Mouse (Mus musculus): Measurements from ENCODE around the gene Phf20. TPM values are rescaled to one million over a fixed set of nuclear protein-coding genes. Genes with fewer than 3 reads are reported as not detected.

The Phf20 gene
- total RNA-seq, 1 experiment, result 44.1 TPM

GRCm38 (mm10) chr2:156202848-156203437 lies 6.7 kb downstream of the Phf20 start:
- Histone ChIP-seq H3K36me3 (ENCODE audit: control insufficient read depth, insufficient read depth, low read length, poor library complexity, severe bottlenecking) (peaks cover 8% of the 10 kb centered on the region), H3K4me1 (ENCODE audit: control insufficient read depth in 2 of 2, insufficient read depth in 2 of 2, low read length in 2 of 2, poor library complexity in 1 of 2) (peaks cover 10 to 14% of the 10 kb centered on the region in 2 experiments; a peak in 3 of 4 replicates), H3K27ac (ENCODE audit: insufficient read depth, low read depth, low read length, poor library complexity, severe bottlenecking) (peak overlapping the region; percentile 56; the same call in 1 of the 2 replicates), H3K9me3 (ENCODE audit: control insufficient read depth, insufficient read depth, low read depth, low read length) (no peaks in the 10 kb centered on the region), H3K9ac (ENCODE audit: insufficient read depth, low read depth, low read length, poor library complexity, severe bottlenecking) (peak overlapping the region; percentile 31; the same call in 1 of the 2 replicates), H3K4me3 (ENCODE audit: insufficient read depth in 1 of 2, low read depth in 1 of 2, low read length in 2 of 2, poor library complexity in 1 of 2, severe bottlenecking in 1 of 2) (no peak overlapping the region)
- no peak for TF ChIP-seq ZNF384 (IDR thresholded peaks at IDR 0.05; ENCODE audit: low read depth, low read length)
- no peak for TF ChIP-seq ZC3H11A (IDR thresholded peaks at IDR 0.05; ENCODE audit: borderline replicate concordance, low read depth, low read length)
- TF ChIP-seq HCFC1 (IDR thresholded peaks at IDR 0.05; ENCODE audit: borderline replicate concordance, insufficient read depth, low read length), result no peak
- TF ChIP-seq CHD2 (IDR thresholded peaks at IDR 0.05; ENCODE audit: low read depth, low read length), result no peak
- TF ChIP-seq MAFK (IDR thresholded peaks at IDR 0.05; ENCODE audit: insufficient read depth, low read depth, low read length), result no peak
- in situ Hi-C loops (cut with MboI; ENCODE audit: low sequenced_read_pairs in 2 of 2, unreplicated experiment in 2 of 2), result no loop called here
- no peak for DNase-seq (ENCODE audit: low read depth, low spot score)

GRCm38 (mm10) chr2:156203917-156204316 lies 7.7 kb downstream of the Phf20 start:
- no peak overlapping the region for H3K4me3 ChIP-seq (ENCODE audit: insufficient read depth in 1 of 2, low read depth in 1 of 2, low read length in 2 of 2, poor library complexity in 1 of 2, severe bottlenecking in 1 of 2)
- H3K4me1 ChIP-seq (ENCODE audit: control insufficient read depth in 2 of 2, insufficient read depth in 2 of 2, low read length in 2 of 2, poor library complexity in 1 of 2), result peaks cover 10 to 13% of the 10 kb centered on the region in 2 experiments; a peak in 3 of 4 replicates
- in situ Hi-C loops (cut with MboI; ENCODE audit: low sequenced_read_pairs in 2 of 2, unreplicated experiment in 2 of 2), result no loop called here
- no peak overlapping the region for H3K9ac ChIP-seq (ENCODE audit: insufficient read depth, low read depth, low read length, poor library complexity, severe bottlenecking)
- peaks cover 8% of the 10 kb centered on the region for H3K36me3 ChIP-seq (ENCODE audit: control insufficient read depth, insufficient read depth, low read length, poor library complexity, severe bottlenecking)
- no peak overlapping the region for H3K27ac ChIP-seq (ENCODE audit: insufficient read depth, low read depth, low read length, poor library complexity, severe bottlenecking)
- TF ChIP-seq ZNF384 (IDR thresholded peaks at IDR 0.05; ENCODE audit: low read depth, low read length) (no peak), HCFC1 (IDR thresholded peaks at IDR 0.05; ENCODE audit: borderline replicate concordance, insufficient read depth, low read length) (no peak), CHD2 (IDR thresholded peaks at IDR 0.05; ENCODE audit: low read depth, low read length) (no peak), ZC3H11A (IDR thresholded peaks at IDR 0.05; ENCODE audit: borderline replicate concordance, low read depth, low read length) (no peak), MAFK (IDR thresholded peaks at IDR 0.05; ENCODE audit: insufficient read depth, low read depth, low read length) (no peak)
- DNase-seq (ENCODE audit: low read depth, low spot score), result no peak
- H3K9me3 ChIP-seq (ENCODE audit: control insufficient read depth, insufficient read depth, low read depth, low read length), result no peaks in the 10 kb centered on the region

GRCm38 (mm10) chr2:156217786-156218185 lies 21.5 kb downstream of the Phf20 start:
- no peak for TF ChIP-seq CHD2 (IDR thresholded peaks at IDR 0.05; ENCODE audit: low read depth, low read length)
- TF ChIP-seq HCFC1 (IDR thresholded peaks at IDR 0.05; ENCODE audit: borderline replicate concordance, insufficient read depth, low read length), result no peak
- TF ChIP-seq MAFK (IDR thresholded peaks at IDR 0.05; ENCODE audit: insufficient read depth, low read depth, low read length), result no peak
- TF ChIP-seq ZC3H11A (IDR thresholded peaks at IDR 0.05; ENCODE audit: borderline replicate concordance, low read depth, low read length), result no peak
- no peak for TF ChIP-seq ZNF384 (IDR thresholded peaks at IDR 0.05; ENCODE audit: low read depth, low read length)
- H3K9me3 ChIP-seq (ENCODE audit: control insufficient read depth, insufficient read depth, low read depth, low read length), result no peaks in the 10 kb centered on the region
- no peak overlapping the region for H3K4me3 ChIP-seq (ENCODE audit: insufficient read depth in 1 of 2, low read depth in 1 of 2, low read length in 2 of 2, poor library complexity in 1 of 2, severe bottlenecking in 1 of 2)
- in situ Hi-C loops (cut with MboI; ENCODE audit: low sequenced_read_pairs in 2 of 2, unreplicated experiment in 2 of 2), result no loop called here
- H3K27ac ChIP-seq (ENCODE audit: insufficient read depth, low read depth, low read length, poor library complexity, severe bottlenecking), result no peak overlapping the region; the same call in 1 of the 2 replicates
- H3K9ac ChIP-seq (ENCODE audit: insufficient read depth, low read depth, low read length, poor library complexity, severe bottlenecking), result no peak overlapping the region
- peaks cover 5% of the 10 kb centered on the region for H3K36me3 ChIP-seq (ENCODE audit: control insufficient read depth, insufficient read depth, low read length, poor library complexity, severe bottlenecking)
- DNase-seq (ENCODE audit: low read depth, low spot score), result no peak
- H3K4me1 ChIP-seq (ENCODE audit: control insufficient read depth in 2 of 2, insufficient read depth in 2 of 2, low read length in 2 of 2, poor library complexity in 1 of 2), result peaks cover 5 to 7% of the 10 kb centered on the region in 2 experiments; a peak in 3 of 4 replicates

GRCm38 (mm10) chr2:156222100-156222499 lies 25.8 kb downstream of the Phf20 start:
- TF ChIP-seq CHD2 (IDR thresholded peaks at IDR 0.05; ENCODE audit: low read depth, low read length) (no peak), ZNF384 (IDR thresholded peaks at IDR 0.05; ENCODE audit: low read depth, low read length) (no peak), MAFK (IDR thresholded peaks at IDR 0.05; ENCODE audit: insufficient read depth, low read depth, low read length) (no peak), HCFC1 (IDR thresholded peaks at IDR 0.05; ENCODE audit: borderline replicate concordance, insufficient read depth, low read length) (no peak), ZC3H11A (IDR thresholded peaks at IDR 0.05; ENCODE audit: borderline replicate concordance, low read depth, low read length) (no peak)
- H3K36me3 ChIP-seq (ENCODE audit: control insufficient read depth, insufficient read depth, low read length, poor library complexity, severe bottlenecking), result peaks cover 20% of the 10 kb centered on the region
- in situ Hi-C loops (cut with MboI; ENCODE audit: low sequenced_read_pairs in 2 of 2, unreplicated experiment in 2 of 2), result no loop called here
- H3K4me3 ChIP-seq (ENCODE audit: insufficient read depth in 1 of 2, low read depth in 1 of 2, low read length in 2 of 2, poor library complexity in 1 of 2, severe bottlenecking in 1 of 2), result no peak overlapping the region
- no peak for DNase-seq (ENCODE audit: low read depth, low spot score)
- H3K9ac ChIP-seq (ENCODE audit: insufficient read depth, low read depth, low read length, poor library complexity, severe bottlenecking), result no peak overlapping the region
- peaks cover 4 to 5% of the 10 kb centered on the region in 2 experiments; a peak in 3 of 4 replicates for H3K4me1 ChIP-seq (ENCODE audit: control insufficient read depth in 2 of 2, insufficient read depth in 2 of 2, low read length in 2 of 2, poor library complexity in 1 of 2)
- no peaks in the 10 kb centered on the region for H3K9me3 ChIP-seq (ENCODE audit: control insufficient read depth, insufficient read depth, low read depth, low read length)
- H3K27ac ChIP-seq (ENCODE audit: insufficient read depth, low read depth, low read length, poor library complexity, severe bottlenecking), result no peak overlapping the region

Measured in ES-E14 (cell line).